Mouse (Mus musculus) spleen, adult 18-20 months (tissue): ENCODE measurements around the gene Siva1.
A peak's percentile ranks its signal among the peaks of the same experiment; 100 is the strongest.

ENCODE experiments used
- DNase-seq, 2 experiments: peaks; one replicate each; pipeline ENCODE4 v3.0.0; 2022; ENCODE audit warnings: mixed read lengths in 2 of 2

The Siva1 gene

GRCm38 (mm10) chr12:112660576-112661326, 16.3 kb downstream of the Siva1 start:
- no peak for DNase-seq

- DNase-seq, result no peak
Measured at GRCm38 (mm10) chr12:112661327-112661605, 16.8 kb downstream of the Siva1 start.

- DNase-seq, result no peak
Measured at GRCm38 (mm10) chr12:112661851-112662250, 17.4 kb downstream of the Siva1 start.

GRCm38 (mm10) chr12:112663303-112663702, 18.8 kb downstream of the Siva1 start:
- DNase-seq, result no peak

GRCm38 (mm10) chr12:112663716-112664115, 19.2 kb downstream of the Siva1 start:
- DNase-seq, result no peak

- no peak for DNase-seq
Measured at GRCm38 (mm10) chr12:112664124-112664523, 19.6 kb downstream of the Siva1 start.

GRCm38 (mm10) chr12:112664656-112665055, 20.2 kb downstream of the Siva1 start:
- no peak for DNase-seq

GRCm38 (mm10) chr12:112665445-112665844, 21.0 kb downstream of the Siva1 start:
- no peak for DNase-seq

GRCm38 (mm10) chr12:112665881-112666544, 21.5 kb downstream of the Siva1 start:
- DNase-seq, result no peak

- DNase-seq, result no peak
Measured at GRCm38 (mm10) chr12:112667619-112668297, 23.3 kb downstream of the Siva1 start.

- no peak for DNase-seq
Measured at GRCm38 (mm10) chr12:112670718-112671393, 26.4 kb downstream of the Siva1 start.

- DNase-seq, result no peak
Measured at GRCm38 (mm10) chr12:112671891-112672290, 27.4 kb downstream of the Siva1 start.

- peak in 1 of 2 experiments; percentile 26 for DNase-seq
Measured at GRCm38 (mm10) chr12:112672744-112673575, 28.5 kb downstream of the Siva1 start.

GRCm38 (mm10) chr12:112673576-112674091, 29.2 kb downstream of the Siva1 start:
- peak in 1 of 2 experiments; percentile 47 for DNase-seq

- peak; percentile 46 to 69 for DNase-seq
Measured at GRCm38 (mm10) chr12:112674132-112675011, 29.9 kb downstream of the Siva1 start, which contains the start of gene Akt1. Akt1 (minus strand) TSS chr12:112674884.

- peak; percentile 66 to 83 for DNase-seq
Measured at GRCm38 (mm10) chr12:112675245-112676035, 31.0 kb downstream of the Siva1 start.

GRCm38 (mm10) chr12:112677076-112677475, 32.6 kb downstream of the Siva1 start:
- no peak for DNase-seq

- no peak for DNase-seq
Measured at GRCm38 (mm10) chr12:112677943-112678554, 33.6 kb downstream of the Siva1 start.

GRCm38 (mm10) chr12:112678555-112679026, 34.1 kb downstream of the Siva1 start, which contains the start of gene Zbtb42:
Zbtb42 (plus strand) TSS chr12:112678828.
- DNase-seq, result peak; percentile 38 to 57
